Mouse (Mus musculus): ENCODE results near the gene Gm28230.

Gm28230 gene

DNA sequence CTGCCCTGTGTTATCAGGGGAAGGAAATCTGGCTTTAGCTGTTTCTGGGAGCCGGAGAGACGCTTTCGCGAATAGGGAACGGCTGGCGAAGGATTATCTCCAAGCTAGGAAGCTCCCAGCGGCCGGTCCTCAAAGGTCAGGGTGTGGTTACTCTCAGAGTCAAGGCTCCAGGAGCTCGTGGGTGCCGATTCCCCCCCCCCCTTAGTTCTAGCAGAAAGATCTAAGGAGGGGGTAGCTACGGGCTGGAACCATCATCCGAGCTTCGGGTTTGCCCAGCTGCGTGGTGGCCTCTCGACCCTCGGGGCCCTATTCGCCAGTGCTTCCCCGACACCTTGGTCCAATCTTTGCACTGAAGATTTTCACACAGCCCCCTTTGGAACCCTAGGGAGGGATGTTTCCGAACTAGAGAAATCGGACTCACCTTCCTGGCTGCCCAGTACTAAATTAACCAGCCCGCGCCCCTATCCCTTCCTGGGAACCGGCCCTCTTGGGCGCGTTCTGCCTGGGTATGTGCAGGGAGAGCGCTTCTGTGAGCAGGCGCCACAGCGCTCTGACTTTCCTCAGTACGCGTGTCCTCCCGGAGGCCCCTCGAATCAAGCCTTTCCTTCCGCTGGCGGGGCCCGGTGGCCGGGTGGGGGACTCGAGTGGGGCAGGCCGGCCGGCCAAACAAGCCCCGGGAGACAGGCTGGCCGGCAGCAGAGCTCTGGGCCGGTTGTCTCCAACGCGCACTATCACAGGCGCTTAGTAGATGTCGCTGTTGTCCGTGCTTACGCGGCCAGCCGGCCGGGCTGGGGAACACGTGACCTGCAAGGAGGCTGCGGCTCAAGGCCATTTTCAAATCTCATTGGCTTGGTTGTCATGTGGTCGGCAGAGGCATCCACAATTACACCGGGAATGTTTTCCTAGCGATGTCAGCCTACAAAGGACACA is 35.2 kb upstream of the Gm28230 start, which contains the start of gene Hoxd10:
TSS of gene Hoxd10 (plus strand) at position 903 of the 930 bp plus-strand sequence.
- DNase-seq (ENCODE audit: low read depth, low spot score), result no peak

DNA sequence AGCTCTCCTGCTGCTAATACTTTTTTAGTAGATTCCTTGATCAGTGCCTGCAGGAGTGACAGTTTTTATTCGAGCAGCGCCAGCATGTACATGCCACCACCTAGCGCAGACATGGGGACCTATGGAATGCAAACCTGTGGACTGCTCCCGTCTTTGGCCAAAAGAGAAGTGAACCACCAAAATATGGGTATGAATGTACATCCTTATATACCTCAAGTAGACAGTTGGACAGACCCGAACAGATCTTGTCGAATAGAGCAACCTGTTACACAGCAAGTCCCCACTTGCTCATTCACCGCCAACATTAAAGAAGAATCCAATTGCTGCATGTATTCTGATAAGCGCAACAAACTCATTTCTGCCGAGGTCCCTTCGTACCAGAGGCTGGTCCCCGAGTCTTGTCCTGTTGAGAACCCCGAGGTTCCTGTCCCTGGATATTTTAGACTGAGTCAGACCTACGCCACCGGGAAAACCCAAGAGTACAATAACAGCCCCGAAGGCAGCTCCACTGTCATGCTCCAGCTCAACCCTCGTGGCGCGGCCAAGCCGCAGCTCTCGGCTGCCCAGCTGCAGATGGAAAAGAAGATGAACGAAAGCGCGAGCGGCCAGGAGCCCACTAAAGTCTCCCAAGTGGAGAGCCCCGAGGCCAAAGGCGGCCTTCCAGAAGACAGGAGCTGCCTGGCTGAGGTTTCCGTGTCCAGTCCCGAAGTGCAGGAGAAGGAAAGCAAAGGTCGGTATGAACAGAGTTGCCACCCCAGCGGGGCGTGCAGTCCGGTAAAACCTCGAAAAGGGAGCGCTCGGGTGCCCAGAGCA is 34.3 kb upstream of the Gm28230 start:
- DNase-seq (ENCODE audit: low read depth, low spot score), result no peak

DNA sequence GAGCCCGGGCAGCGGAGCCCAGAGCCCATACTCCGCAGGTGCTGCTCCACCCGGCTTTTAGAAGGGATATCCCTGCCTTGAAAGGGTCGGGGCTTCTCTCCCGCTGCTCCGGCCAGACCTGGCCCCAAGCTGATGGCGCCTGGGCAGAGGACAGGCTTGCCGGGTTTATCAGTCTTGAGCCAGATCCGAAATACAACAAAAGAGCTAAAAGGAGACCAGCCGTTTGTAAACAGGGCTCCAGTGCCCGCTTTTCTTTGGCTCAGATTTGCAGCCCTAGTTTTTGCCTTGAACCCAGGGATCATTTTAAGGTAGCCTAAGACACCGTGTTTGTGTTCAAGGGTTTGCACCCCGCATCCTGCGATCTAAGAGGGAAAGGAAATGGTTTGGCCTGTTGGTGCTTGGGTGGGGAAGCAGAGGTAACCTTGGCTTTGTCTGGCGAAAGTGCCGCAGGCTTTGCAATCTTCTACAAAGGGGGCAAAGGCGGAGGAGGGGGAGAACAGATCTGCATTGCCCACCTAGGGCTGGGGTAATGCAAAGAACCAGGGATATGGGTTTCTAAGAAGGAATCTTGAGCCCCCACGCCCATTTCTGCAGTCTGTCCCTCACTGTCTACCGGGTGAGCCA is 33.6 kb upstream of the Gm28230 start:
- DNase-seq (ENCODE audit: low read depth, low spot score), result no peak

DNA sequence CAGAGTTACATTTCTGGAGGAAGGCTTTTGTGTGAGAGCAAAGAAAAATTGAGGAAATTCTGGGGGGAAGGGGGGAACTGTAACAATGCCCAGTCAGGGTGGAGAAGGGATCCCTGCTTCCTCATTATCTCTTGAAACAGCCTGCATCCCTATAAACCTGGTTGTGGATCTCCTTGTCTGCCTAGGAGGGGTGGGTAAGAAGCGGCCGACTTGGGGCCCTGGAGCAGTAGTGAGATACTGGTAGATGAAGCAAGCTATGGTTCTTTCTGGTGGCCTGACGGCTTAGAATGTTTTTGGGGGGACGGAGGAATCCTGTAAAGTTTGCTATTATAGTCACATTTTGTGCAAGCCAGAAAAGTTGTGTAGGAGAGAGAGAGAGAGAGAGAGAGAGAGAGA is 33.1 kb upstream of the Gm28230 start:
- no peak for DNase-seq (ENCODE audit: low read depth, low spot score)

DNA sequence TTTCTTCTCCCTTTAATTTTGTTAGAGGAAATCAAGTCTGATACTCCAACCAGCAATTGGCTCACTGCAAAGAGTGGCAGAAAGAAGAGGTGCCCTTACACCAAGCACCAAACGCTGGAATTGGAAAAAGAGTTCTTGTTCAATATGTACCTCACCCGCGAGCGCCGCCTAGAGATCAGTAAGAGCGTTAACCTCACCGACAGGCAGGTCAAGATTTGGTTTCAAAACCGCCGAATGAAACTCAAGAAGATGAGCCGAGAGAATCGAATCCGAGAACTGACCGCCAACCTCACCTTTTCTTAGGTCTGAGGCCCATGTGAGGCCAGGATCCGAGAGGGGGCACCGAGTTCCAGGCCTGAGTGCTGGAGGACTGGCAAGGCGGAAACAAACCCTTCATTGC is 32.5 kb upstream of the Gm28230 start:
- DNase-seq (ENCODE audit: low read depth, low spot score), result no peak

DNA sequence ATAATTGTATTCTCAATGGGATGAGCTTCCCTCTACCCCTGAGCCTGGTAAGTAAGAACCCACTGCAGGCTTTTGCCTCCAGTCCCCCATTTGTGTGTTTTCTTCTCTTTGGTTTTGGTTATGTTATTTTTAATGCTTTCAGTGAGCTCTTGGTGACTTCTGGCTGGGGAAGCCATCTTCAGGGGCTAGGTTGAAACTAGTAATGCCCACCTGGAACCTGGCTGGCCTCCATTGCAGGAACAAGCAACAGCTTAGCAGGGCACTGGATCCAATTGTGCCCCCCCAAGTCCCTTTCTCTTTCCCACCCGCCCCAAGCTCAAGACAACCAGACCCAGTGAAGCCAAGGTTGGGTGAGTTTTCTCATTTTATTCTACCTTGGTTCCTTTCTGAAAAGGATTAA is 31.1 kb upstream of the Gm28230 start:
- no peak for DNase-seq (ENCODE audit: low read depth, low spot score)

DNA sequence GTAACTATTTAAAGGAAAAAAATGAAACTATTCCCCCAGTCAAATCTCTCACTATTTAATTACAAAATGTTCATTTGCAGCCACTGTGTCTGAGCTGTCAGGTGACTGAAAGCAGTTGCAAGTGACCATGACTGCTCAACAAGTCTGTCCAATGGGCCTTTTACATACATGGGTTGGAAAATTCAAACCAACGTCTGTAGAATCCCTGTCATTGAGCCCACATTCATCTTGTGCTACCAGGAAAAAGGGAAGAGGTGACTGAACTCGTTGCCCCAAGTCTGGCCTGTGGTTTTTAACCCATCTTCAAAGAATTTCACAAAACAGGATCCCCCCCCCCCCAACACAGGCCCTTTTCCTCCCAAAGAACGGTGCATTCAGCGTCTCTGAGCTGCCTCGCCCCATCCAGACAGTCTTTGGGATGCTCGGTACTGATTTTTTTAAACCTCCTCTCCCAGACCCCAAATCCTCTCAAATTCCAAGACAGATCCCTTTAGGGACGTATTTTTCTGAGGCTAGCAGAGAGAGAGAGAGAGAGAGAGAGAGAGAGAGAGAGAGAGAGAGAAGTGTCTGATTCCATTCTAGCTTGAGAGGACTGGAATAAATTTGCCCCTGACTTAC is 30.6 kb upstream of the Gm28230 start:
- no peak for DNase-seq (ENCODE audit: low read depth, low spot score)

DNA sequence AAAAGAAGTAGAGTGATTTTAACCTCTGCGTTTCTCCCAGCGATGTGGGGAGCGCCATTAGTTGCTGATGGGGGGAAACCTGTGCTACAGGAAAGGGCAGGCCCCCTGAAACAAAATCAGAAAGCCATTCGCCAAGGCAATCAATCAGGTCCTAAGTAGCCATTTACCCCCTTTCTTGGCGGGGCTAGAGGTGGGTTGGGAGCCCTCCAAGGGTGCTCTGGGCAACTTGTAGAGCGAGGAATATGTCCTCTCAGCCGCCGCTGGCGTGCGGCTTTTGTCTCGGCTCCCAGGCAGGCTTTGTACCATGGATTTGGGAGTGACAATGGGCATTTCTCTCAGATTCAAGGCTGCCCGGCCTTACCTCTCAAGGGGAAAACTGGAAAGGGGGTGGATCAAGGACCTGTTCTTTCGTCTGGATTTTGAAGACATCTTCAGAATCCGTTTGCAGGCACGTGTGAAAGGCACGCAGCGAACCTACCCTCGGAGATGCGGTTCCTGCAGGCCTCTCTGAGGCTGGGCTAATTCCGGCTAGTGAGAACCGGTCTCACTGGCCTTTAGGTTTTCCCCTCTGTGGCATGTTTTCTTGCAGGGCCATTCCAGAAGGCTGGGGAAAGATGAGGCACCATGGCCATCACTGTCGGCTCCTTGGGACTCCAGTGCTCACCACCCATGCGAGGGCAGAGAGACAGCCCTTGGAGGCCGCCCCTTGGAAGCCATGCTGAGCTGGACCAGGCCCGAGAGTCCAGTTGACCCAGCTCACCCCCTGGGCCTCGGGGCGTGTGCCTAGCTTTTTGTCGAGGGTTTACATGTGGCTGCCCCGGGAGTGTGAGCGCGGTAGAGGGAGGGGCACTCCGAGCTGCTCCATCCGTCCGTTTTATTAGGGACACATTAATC is 29.8 kb upstream of the Gm28230 start:
- no peak for DNase-seq (ENCODE audit: low read depth, low spot score)

DNA sequence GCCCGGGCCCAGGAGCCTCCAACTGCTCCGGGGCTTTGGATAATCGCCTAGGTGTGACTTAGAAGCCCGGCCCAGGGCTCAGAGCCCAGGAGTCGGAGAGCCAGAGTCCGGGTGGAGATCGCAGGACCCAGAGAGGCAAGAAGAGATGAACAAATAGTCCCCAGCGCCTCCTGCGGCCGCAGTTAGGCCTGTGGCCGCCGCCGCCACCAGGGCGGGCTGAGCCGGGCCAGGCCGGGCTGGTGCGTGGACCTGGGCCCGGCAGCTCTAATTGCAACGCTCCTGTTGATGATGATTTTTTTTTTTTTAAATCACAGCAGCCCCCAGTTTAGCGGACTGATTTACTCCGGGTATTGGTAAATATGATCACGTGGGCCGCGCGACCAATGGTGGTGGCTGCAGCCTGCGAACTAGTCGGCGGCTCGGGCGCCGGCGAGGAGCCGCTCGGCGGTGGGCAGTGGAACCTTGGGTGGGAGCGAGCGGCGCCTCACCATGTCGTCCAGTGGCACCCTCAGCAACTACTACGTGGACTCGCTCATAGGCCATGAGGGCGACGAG is 28.9 kb upstream of the Gm28230 start, which contains the start of gene Hoxd9:
TSS of gene Hoxd9 (plus strand) at position 161 of the 555 bp plus-strand sequence.
- no peak for DNase-seq (ENCODE audit: low read depth, low spot score)

DNA sequence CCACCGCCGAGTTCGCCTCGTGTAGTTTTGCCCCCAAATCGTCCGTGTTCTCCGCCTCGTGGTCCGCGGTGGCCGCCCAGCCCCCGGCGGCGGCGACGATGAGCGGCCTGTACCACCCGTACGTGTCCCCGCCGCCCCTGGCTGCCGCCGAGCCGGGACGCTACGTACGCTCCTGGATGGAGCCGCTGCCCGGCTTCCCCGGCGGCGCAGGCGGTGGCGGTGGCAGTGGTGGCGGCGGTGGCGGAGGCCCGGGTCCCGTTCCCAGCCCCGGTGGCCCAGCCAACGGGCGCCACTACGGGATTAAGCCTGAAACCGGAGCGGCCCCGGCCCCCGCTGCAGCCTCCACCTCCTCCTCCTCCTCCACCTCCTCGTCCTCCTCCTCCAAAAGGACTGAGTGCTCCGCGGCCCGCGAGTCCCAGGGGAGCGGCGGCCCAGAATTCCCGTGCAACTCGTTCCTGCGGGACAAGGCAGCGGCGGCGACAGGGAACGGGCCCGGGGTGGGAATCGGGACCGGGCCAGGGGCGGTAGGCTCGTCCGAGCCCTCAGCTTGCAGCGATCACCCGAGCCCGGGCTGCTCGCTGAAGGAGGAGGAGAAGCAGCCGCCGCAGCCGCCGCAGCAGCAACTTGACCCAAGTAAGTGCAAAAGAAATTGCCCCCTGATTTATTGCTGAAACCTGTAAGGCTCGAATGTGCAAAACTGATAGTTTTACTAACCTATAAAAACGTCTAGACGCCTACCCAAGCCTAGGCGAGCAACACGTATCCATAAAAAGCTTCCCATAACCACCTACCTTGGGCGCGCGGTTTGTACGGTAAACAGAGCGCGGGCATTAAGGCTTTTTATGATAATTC is 28.1 kb upstream of the Gm28230 start:
- DNase-seq (ENCODE audit: low read depth, low spot score), result no peak

DNA sequence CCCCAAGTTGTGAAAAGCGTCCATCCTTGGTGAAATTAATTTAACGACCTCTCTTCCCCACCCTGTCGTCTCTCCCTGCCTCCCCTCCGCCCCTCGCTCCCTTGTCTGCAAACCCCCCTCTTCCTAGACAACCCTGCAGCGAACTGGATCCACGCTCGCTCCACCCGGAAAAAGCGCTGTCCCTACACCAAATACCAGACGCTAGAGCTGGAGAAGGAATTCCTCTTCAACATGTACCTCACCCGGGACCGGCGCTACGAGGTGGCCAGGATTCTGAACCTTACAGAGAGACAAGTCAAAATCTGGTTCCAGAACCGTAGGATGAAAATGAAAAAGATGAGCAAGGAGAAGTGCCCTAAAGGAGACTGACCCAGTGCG is 27.5 kb upstream of the Gm28230 start:
- no peak for DNase-seq (ENCODE audit: low read depth, low spot score)

DNA sequence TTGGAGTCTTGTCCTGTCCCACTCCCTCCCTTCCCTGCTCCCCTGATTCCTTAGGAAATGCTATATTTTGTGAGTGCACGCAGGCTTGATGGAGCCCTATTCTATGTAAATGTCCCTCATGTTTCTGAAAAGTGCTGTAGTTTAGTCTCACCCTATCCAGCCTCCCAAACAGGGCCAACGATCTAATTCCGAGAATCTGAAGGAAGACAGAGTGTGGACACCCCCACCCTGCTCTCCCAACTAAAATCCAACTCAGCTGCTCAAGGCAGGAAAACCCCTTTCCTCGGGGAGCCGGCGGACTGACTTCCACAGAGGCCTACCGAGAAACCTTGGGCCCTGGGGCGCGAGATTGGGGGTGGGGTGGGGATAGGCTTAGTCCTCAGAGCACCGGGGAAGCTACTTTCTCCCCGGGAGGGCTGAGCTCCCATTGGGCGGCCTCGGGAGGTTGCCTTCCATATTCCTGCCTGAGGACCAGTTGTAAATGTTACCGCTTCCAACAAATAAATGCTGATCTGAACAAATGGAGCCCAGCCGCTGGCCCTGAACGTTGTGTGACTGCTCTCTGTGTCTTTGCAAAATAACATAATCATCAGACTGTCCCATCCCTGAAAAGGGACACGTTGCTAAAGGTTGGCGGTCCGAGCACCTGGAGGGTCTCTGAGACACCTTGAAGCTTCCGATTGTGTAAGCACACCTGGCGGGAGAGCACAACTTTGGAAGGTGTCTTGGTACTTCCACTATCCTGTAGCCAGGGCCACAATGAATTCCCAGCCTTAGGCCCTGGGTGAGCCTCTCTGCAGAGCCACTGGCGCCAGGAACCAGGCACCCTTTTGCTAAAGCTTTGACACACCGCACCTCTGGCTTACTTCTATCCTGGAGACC is 26.6 kb upstream of the Gm28230 start:
- DNase-seq (ENCODE audit: low read depth, low spot score), result no peak

DNA sequence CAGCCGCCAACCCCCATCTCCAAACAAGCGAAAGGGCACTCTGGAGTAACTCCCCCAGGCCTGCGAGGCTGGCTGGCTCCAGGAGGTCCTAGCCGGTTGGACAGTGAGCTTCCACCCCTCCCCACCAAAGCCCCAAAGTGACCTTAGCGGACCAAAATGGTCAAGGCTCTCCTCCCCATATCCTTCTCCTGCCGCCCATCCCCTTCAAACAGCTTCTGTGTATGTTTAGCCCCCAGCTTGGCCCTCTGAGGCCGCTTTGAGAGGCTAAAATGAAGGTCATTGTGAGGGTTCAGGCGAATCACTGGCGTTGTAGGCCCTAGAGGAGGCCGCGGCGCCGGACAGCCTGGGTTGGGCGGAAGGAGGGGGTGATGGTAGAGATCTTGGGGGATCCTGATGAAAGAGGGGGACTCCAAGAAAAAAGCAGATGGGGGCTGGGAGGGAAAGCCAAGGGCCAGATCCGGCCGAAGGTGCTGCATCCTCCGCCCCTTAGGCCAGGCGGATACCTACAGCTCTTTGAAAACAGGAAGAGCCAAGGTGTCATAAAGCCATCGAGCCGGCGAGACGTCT is 25.9 kb upstream of the Gm28230 start:
- no peak for DNase-seq (ENCODE audit: low read depth, low spot score)

DNA sequence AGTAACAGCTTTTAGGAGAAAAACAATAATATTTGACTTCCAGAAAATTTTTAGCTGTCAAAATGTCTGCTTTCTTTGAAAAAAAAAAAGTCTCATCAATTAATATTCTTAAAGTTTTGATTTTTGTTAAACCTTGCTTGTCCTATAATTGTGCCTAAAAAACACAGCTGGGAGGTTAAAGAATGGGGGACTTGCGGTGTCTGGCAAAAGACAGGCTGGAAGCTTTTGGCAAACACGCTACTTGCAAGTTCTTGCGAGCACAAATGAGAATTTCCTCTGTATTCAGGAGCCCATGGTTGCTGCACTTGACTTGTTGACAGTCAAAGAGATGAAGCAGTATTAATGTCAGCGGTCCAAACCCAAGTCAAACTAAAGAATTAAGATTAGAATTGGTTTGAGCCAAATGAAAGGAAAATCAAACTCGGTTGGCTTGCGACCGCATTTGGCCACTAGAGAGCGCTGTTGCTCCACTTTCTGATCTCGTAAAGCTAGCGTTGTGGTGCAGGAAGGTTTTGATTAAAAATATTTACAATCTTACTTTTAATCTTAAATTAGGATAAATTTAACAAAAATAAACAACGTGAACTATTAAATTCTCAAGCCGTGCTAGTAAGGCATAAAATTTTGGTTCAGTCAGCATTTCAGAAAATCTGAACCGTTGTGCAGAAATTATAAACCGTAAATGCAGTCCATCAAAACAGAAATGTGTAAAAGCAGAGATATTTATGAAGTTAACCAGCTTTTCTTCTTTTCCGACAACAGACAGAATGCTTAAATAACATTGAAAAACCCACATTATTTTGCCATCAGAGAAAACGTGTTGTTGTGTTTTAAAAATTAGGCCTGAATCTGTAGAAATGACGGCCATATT is 24.3 kb upstream of the Gm28230 start:
- DNase-seq (ENCODE audit: low read depth, low spot score), result peak; percentile 65

DNA sequence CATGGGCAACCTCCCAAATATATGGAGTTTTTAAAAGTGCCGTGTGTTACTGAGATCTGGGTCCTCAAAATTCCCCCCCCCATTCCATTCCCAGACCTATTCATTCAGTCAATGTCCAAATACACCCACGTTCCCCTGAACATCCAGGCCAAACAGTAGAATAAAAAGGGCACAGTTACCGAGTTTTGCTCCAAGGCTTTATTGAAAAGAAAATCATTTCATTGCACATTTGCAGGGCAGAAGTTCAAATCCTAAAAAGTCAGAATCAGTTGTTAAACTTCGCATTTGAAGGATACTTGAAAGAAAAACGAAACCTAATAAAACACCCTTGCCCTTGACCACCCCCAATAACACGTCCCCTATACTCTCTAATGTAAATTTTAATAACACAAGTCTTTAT is 23.7 kb upstream of the Gm28230 start:
- DNase-seq (ENCODE audit: low read depth, low spot score), result no peak

DNA sequence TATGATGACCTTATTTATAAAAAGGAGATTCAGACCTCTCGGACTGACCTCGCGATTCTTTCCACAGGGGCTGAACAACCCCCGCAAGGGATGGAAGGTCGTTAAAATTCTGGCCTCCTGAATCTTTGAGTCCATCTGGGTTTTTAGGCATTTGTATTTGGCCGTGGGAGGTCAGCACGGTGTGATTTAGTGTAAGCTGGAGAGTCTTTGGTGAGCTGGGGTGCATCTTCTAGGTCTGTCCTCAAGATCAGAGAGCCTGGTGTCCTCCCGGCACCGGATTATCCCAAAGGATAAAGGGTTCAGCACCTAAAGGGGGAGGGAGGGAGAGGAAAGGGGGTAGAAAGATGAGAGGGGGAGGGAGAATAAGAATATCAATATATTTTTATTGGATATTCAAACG is 23.2 kb upstream of the Gm28230 start:
- no peak for DNase-seq (ENCODE audit: low read depth, low spot score)

DNA sequence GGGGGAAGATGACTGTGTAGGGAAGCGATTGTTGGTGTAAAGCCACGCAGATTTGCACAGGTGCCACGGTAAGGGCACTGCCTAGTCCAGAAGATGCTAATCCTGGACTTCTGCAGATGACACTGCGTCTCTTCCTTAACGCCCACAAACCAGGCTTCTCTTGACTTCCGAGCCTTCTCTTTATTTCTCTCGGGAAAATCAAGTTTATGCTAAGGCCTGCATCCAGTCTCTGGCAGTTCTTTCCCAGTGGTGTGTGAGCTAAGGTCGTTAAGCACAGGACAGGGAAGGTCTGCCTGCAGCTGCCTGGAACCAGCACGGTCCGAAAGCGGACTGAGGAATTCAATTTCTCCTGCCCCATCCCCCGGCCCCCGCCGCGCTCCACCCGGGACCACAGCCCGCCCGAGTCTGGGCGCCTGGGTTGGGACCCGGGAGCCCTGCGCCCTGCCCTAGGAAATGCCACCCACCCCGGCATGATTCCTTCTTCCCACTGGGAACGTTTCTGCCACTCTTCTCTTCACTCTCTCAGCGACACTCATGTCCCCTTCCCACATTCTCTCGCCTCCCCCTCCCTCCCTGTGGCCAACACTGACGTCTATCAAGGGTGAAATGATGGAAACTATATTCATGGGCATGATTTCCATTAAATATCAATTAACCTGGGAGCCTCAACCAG is 22.7 kb upstream of the Gm28230 start:
- no peak for DNase-seq (ENCODE audit: low read depth, low spot score)

Measured in retina, postnatal 7 days (tissue).